ENCODE assay signal across 11 mouse cellular contexts in genomic region chr5:115961809-115962208, GRCm38 (mm10).
"Had no signal": no experiment of that assay in that cellular context is flagged by ENCODE, and none has a peak within 500 bp of the region (broad histone marks: within the 10 kb centered on the region; RNA-seq: fewer than 3 reads in every experiment).

No protein-coding gene starts in this region.

- DNase-seq: kidney, adult 2 months; kidney, postnatal 10 days; kidney, postnatal 36 days; layer of hippocampus, postnatal 36 days; left cerebral cortex, postnatal 4 days; liver, postnatal 0 days; lung, embryonic 14.5 days; midbrain, embryonic 14.5 days; thymus, adult 2 months; thymus, postnatal 14 days; thymus, postnatal 4 days had no signal
